Mouse (Mus musculus): ENCODE data around the gene Rnf128. TPM values are rescaled to one million over a fixed set of nuclear protein-coding genes. Genes with fewer than 3 reads are reported as not detected.
A peak's percentile ranks its signal among the peaks of the same experiment; 100 is the strongest.
"Not testable (repeated sequence)": the region's sequence is repeated elsewhere in the genome, so short reads cannot be mapped to it uniquely, and the experiment has no call there.

The Rnf128 gene
- polyA plus RNA-seq, 1 experiment from 2014 or later = 5.2 TPM

- H3K27ac ChIP-seq (replicated peaks) = no peak overlapping the region
- no peaks in the 10 kb centered on the region for H3K36me3 ChIP-seq
- H3K4me1 ChIP-seq = no peaks in the 10 kb centered on the region
- WGBS = 74% methylated on average over 5 of the region's 5 CpGs
- no peak overlapping the region for H3K9ac ChIP-seq (replicated peaks)
- H3K4me3 ChIP-seq (replicated peaks) = no peak overlapping the region
- no peak for ATAC-seq (ENCODE audit: low FRiP score)
- no peak overlapping the region for H3K4me2 ChIP-seq
- H3K27me3 ChIP-seq (replicated peaks) = no peaks in the 10 kb centered on the region; the same call in 1 of the 2 replicates
- H3K9me3 ChIP-seq (replicated peaks) = no peaks in the 10 kb centered on the region
These were observed 726 bp upstream of the Rnf128 start for GRCm38 (mm10) chrX:139562255-139562924.

GRCm38 (mm10) chrX:139570054-139570453 is 6.9 kb downstream of the Rnf128 start:
- no peaks in the 10 kb centered on the region for H3K4me1 ChIP-seq
- H3K36me3 ChIP-seq = no peaks in the 10 kb centered on the region
- no peak for ATAC-seq (ENCODE audit: low FRiP score)
- H3K9me3 ChIP-seq (replicated peaks) = no peaks in the 10 kb centered on the region
- H3K27me3 ChIP-seq (replicated peaks) = peaks cover 4% of the 10 kb centered on the region
- H3K9ac ChIP-seq (replicated peaks) = no peak overlapping the region
- H3K4me2 ChIP-seq = no peak overlapping the region
- no peak overlapping the region for H3K27ac ChIP-seq (replicated peaks)
- WGBS = 88% methylated on average over 3 of the region's 3 CpGs
- H3K4me3 ChIP-seq (replicated peaks) = no peak overlapping the region

- H3K4me2 ChIP-seq = no peak overlapping the region
- no peaks in the 10 kb centered on the region; the same call in 1 of the 2 replicates for H3K27me3 ChIP-seq (replicated peaks)
- no peaks in the 10 kb centered on the region for H3K4me1 ChIP-seq
- ATAC-seq (ENCODE audit: low FRiP score) = no peak
- no peaks in the 10 kb centered on the region for H3K36me3 ChIP-seq
- WGBS = 78% methylated on average over 6 of the region's 6 CpGs
- H3K9me3 ChIP-seq (replicated peaks) = no peaks in the 10 kb centered on the region
- no peak overlapping the region for H3K27ac ChIP-seq (replicated peaks)
- no peak overlapping the region for H3K4me3 ChIP-seq (replicated peaks)
- no peak overlapping the region for H3K9ac ChIP-seq (replicated peaks)
These were observed 15.6 kb downstream of the Rnf128 start for GRCm38 (mm10) chrX:139578649-139579278.

- H3K9me3 ChIP-seq (replicated peaks) = no peaks in the 10 kb centered on the region
- no peak overlapping the region for H3K4me3 ChIP-seq (replicated peaks)
- ATAC-seq (ENCODE audit: low FRiP score) = no peak
- WGBS = 55% methylated on average over 4 of the region's 4 CpGs
- no peaks in the 10 kb centered on the region for H3K4me1 ChIP-seq
- no peak overlapping the region for H3K9ac ChIP-seq (replicated peaks)
- H3K36me3 ChIP-seq = no peaks in the 10 kb centered on the region
- H3K27ac ChIP-seq (replicated peaks) = no peak overlapping the region
- no peaks in the 10 kb centered on the region for H3K27me3 ChIP-seq (replicated peaks)
- H3K4me2 ChIP-seq = no peak overlapping the region
These were observed 20.5 kb downstream of the Rnf128 start for GRCm38 (mm10) chrX:139583616-139584015.

GRCm38 (mm10) chrX:139586676-139587075 is 23.6 kb downstream of the Rnf128 start:
- not testable (repeated sequence) for H3K4me3 ChIP-seq (replicated peaks); ATAC-seq (ENCODE audit: low FRiP score); H3K27me3 ChIP-seq (replicated peaks); H3K4me2 ChIP-seq; H3K9me3 ChIP-seq (replicated peaks); H3K36me3 ChIP-seq; H3K27ac ChIP-seq (replicated peaks); H3K4me1 ChIP-seq; H3K9ac ChIP-seq (replicated peaks)
- WGBS = 90% methylated on average over 2 of the region's 2 CpGs

- H3K9ac ChIP-seq (replicated peaks) = no peak overlapping the region
- 84% methylated on average over 6 of the region's 6 CpGs for WGBS
- ATAC-seq (ENCODE audit: low FRiP score) = no peak
- H3K27me3 ChIP-seq (replicated peaks) = peaks cover 10% of the 10 kb centered on the region; the same call in 1 of the 2 replicates
- no peaks in the 10 kb centered on the region for H3K36me3 ChIP-seq
- H3K4me1 ChIP-seq = no peaks in the 10 kb centered on the region
- H3K9me3 ChIP-seq (replicated peaks) = no peaks in the 10 kb centered on the region
- H3K27ac ChIP-seq (replicated peaks) = no peak overlapping the region
- H3K4me2 ChIP-seq = no peak overlapping the region
- H3K4me3 ChIP-seq (replicated peaks) = no peak overlapping the region
These were observed 33.3 kb downstream of the Rnf128 start for GRCm38 (mm10) chrX:139596404-139596803.

GRCm38 (mm10) chrX:139610033-139610764 is 47.1 kb downstream of the Rnf128 start:
- H3K36me3 ChIP-seq = no peaks in the 10 kb centered on the region
- peaks cover 13% of the 10 kb centered on the region; the same call in 1 of the 2 replicates for H3K27me3 ChIP-seq (replicated peaks)
- ATAC-seq (ENCODE audit: low FRiP score) = peak; percentile 99
- H3K27ac ChIP-seq (replicated peaks) = peak overlapping the region; percentile 66
- 14% methylated on average over 44 of the region's 44 CpGs for WGBS
- peak overlapping the region; percentile 65 for H3K4me2 ChIP-seq
- H3K9ac ChIP-seq (replicated peaks) = peak overlapping the region; percentile 54
- no peaks in the 10 kb centered on the region for H3K4me1 ChIP-seq
- peak overlapping the region; percentile 61 for H3K4me3 ChIP-seq (replicated peaks)
- no peaks in the 10 kb centered on the region for H3K9me3 ChIP-seq (replicated peaks)

GRCm38 (mm10) chrX:139610765-139611300 is 47.7 kb downstream of the Rnf128 start:
- peaks cover 13% of the 10 kb centered on the region; the same call in 1 of the 2 replicates for H3K27me3 ChIP-seq (replicated peaks)
- peak overlapping the region; percentile 66 for H3K27ac ChIP-seq (replicated peaks)
- H3K36me3 ChIP-seq = no peaks in the 10 kb centered on the region
- H3K4me1 ChIP-seq = no peaks in the 10 kb centered on the region
- no peaks in the 10 kb centered on the region for H3K9me3 ChIP-seq (replicated peaks)
- WGBS = 16% methylated on average over 52 of the region's 54 CpGs
- H3K9ac ChIP-seq (replicated peaks) = peak overlapping the region; percentile 54
- H3K4me3 ChIP-seq (replicated peaks) = peak overlapping the region; percentile 61
- ATAC-seq (ENCODE audit: low FRiP score) = peak; percentile 87
- peak overlapping the region; percentile 65 for H3K4me2 ChIP-seq

- no peak overlapping the region for H3K4me3 ChIP-seq (replicated peaks)
- 83% methylated on average over 2 of the region's 2 CpGs for WGBS
- ATAC-seq (ENCODE audit: low FRiP score) = no peak
- no peaks in the 10 kb centered on the region for H3K9me3 ChIP-seq (replicated peaks)
- no peaks in the 10 kb centered on the region for H3K4me1 ChIP-seq
- H3K36me3 ChIP-seq = no peaks in the 10 kb centered on the region
- no peak overlapping the region for H3K9ac ChIP-seq (replicated peaks)
- peaks cover 8% of the 10 kb centered on the region; the same call in 1 of the 2 replicates for H3K27me3 ChIP-seq (replicated peaks)
- no peak overlapping the region for H3K27ac ChIP-seq (replicated peaks)
- H3K4me2 ChIP-seq = no peak overlapping the region
These were observed 51.6 kb downstream of the Rnf128 start for GRCm38 (mm10) chrX:139614761-139615160.

- ATAC-seq (ENCODE audit: low FRiP score) = no peak
- Histone ChIP-seq H3K4me3 (replicated peaks) (no peak overlapping the region), H3K9me3 (replicated peaks) (no peaks in the 10 kb centered on the region), H3K27ac (replicated peaks) (no peak overlapping the region), H3K4me2 (no peak overlapping the region), H3K36me3 (no peaks in the 10 kb centered on the region), H3K9ac (replicated peaks) (no peak overlapping the region), H3K27me3 (replicated peaks) (no peaks in the 10 kb centered on the region), H3K4me1 (no peaks in the 10 kb centered on the region)
- WGBS = 89% methylated on average over 3 of the region's 4 CpGs
These were observed 59.0 kb downstream of the Rnf128 start for GRCm38 (mm10) chrX:139622071-139622470.

- H3K4me1 ChIP-seq = no peaks in the 10 kb centered on the region
- ATAC-seq (ENCODE audit: low FRiP score) = no peak
- 38% methylated on average over 4 of the region's 4 CpGs for WGBS
- H3K9ac ChIP-seq (replicated peaks) = no peak overlapping the region
- no peaks in the 10 kb centered on the region for H3K36me3 ChIP-seq
- no peak overlapping the region for H3K4me3 ChIP-seq (replicated peaks)
- H3K4me2 ChIP-seq = no peak overlapping the region
- H3K27me3 ChIP-seq (replicated peaks) = peaks cover 2% of the 10 kb centered on the region; the same call in 1 of the 2 replicates
- no peaks in the 10 kb centered on the region for H3K9me3 ChIP-seq (replicated peaks)
- H3K27ac ChIP-seq (replicated peaks) = no peak overlapping the region
These were observed 71.6 kb downstream of the Rnf128 start for GRCm38 (mm10) chrX:139634758-139635157.

All from neural tube, embryonic 15.5 days (tissue).